Mouse (Mus musculus) liver, embryonic 12.5 days (tissue): ENCODE data around the gene Faiml. TPM values are rescaled to one million over a fixed set of nuclear protein-coding genes. Genes with fewer than 3 reads are reported as not detected.

Source experiments
- polyA plus RNA-seq: library from polyadenylated mRNA; unstranded; fragments of >200 nt; fragmentation: Nextera tagmentation; extraction: Ambion mirVana; gene quantifications from 2 replicates; pipeline ENCODE4 v1.2.1, GENCODE M21; 2016

Faiml gene
- polyA plus RNA-seq, 1 experiment from 2014 or later: not detected

Other genes starting within 250 kb of the Faiml start
- gene Gm1123, start 201.5 kb downstream of the Faiml start, polyA plus RNA-seq: not detected in 2 replicates
- 4.8 and 5.1 TPM in 2 replicates for gene Pik3cb, start 96.6 kb downstream of the Faiml start, polyA plus RNA-seq
- gene Cep70, start 6.1 kb upstream of the Faiml start, polyA plus RNA-seq: 41.6 and 41.7 TPM in 2 replicates
- gene Esyt3, start 121.3 kb upstream of the Faiml start, polyA plus RNA-seq: 0.04 and 0.08 TPM in 2 replicates
- 3.1 and 5.2 TPM in 2 replicates for gene Mras, start 200.1 kb upstream of the Faiml start, polyA plus RNA-seq
- not detected in 2 replicates for gene Nme9, start 214.2 kb upstream of the Faiml start, polyA plus RNA-seq